ENCODE assay signal across 27 mouse cellular contexts in genomic region chr8:46722536-46722935, GRCm38 (mm10). TPM values are rescaled to one million over a fixed set of nuclear protein-coding genes. Genes with fewer than 3 reads are reported as not detected.
DNase-seq lines count a peak whose midpoint lies in the region; ATAC-seq and TF ChIP-seq lines count a peak whose summit lies in the region.
"Had no signal": no experiment of that assay in that cellular context is flagged by ENCODE, and none has a peak within 500 bp of the region (broad histone marks: within the 10 kb centered on the region; RNA-seq: fewer than 3 reads in every experiment).

No protein-coding gene starts in this region.

- no peak for TF ChIP-seq CTCF in brain, embryonic 14.5 days (IDR thresholded peaks at IDR 0.05; ENCODE audit: borderline replicate concordance, extremely low read depth, insufficient read depth, insufficient read length)

- ATAC-seq in kidney, embryonic 14.5 days (ENCODE audit: low FRiP score, low TSS enrichment), result no peak
- no peak for ATAC-seq in intestine, embryonic 16.5 days
- ATAC-seq: forebrain, postnatal 0 days had no signal

- no peaks in the 10 kb centered on the region for H3K27me3 ChIP-seq in kidney, embryonic 14.5 days (ENCODE audit: control insufficient read depth, insufficient read depth, low read length)
- no peaks in the 10 kb centered on the region for H3K27me3 ChIP-seq in intestine, embryonic 16.5 days (replicated peaks; ENCODE audit: control insufficient read depth, insufficient read depth, low read length)
- H3K27me3 ChIP-seq: embryonic facial prominence, embryonic 13.5 days; forebrain, embryonic 12.5 days; heart, embryonic 13.5 days; hindbrain, embryonic 12.5 days; hindbrain, embryonic 15.5 days had no signal

- no peaks in the 10 kb centered on the region for H3K4me1 ChIP-seq in kidney, embryonic 14.5 days (ENCODE audit: control insufficient read depth, insufficient read depth, low read length)
- H3K4me1 ChIP-seq in intestine, embryonic 16.5 days (ENCODE audit: control insufficient read depth, insufficient read depth, low read length), result no peaks in the 10 kb centered on the region; the same call in 1 of the 2 replicates
- H3K4me1 ChIP-seq: embryonic facial prominence, embryonic 10.5 days; forebrain, embryonic 12.5 days; hindbrain, embryonic 12.5 days; hindbrain, embryonic 15.5 days had no signal

- no peak overlapping the region for H3K4me3 ChIP-seq in kidney, embryonic 14.5 days (ENCODE audit: low read length)
- no peak overlapping the region for H3K4me3 ChIP-seq in intestine, embryonic 16.5 days (ENCODE audit: low read length)
- H3K4me3 ChIP-seq: embryonic facial prominence, embryonic 10.5 days; embryonic facial prominence, embryonic 13.5 days; erythroblast, embryonic 14.5 days; forebrain, embryonic 12.5 days; heart, adult 2 months; heart, embryonic 10.5 days; heart, embryonic 13.5 days; hindbrain, embryonic 12.5 days; hindbrain, embryonic 15.5 days had no signal

- DNase-seq in brain, embryonic 14.5 days (ENCODE audit: low read depth), result peak; percentile 21
- peak; percentile 26 for DNase-seq in naive thymus-derived CD4-positive, alpha-beta T cell, adult 2 months (ENCODE audit: low read depth)
- DNase-seq in thymus, postnatal 10 days (ENCODE audit: low spot score in 2 of 2), result peak; percentile 37 to 41
- peak; percentile 36 to 50 for DNase-seq in thymus, postnatal 36 days
- DNase-seq in kidney, adult 8-10 months, result no peak
- DNase-seq in heart, postnatal 4 days, result no peak
- DNase-seq: adrenal gland, postnatal 10 days; adrenal gland, postnatal 36 days; cerebellum, adult 11 months; cerebellum, adult 2 months; cerebellum, adult 9-11 months; cerebellum, postnatal 25 days; embryo, embryonic 11 days; forebrain, postnatal 0 days; gastrocnemius, postnatal 36 days; heart, adult 2 months; heart, postnatal 14 days had no signal

- no peaks in the 10 kb centered on the region for H3K9me3 ChIP-seq in kidney, embryonic 14.5 days (ENCODE audit: control insufficient read depth, low read length)
- no peaks in the 10 kb centered on the region for H3K9me3 ChIP-seq in intestine, embryonic 16.5 days (ENCODE audit: control insufficient read depth, low read length)
- H3K9me3 ChIP-seq: embryonic facial prominence, embryonic 10.5 days; embryonic facial prominence, embryonic 13.5 days; forebrain, embryonic 12.5 days; heart, embryonic 10.5 days; heart, embryonic 13.5 days; hindbrain, embryonic 12.5 days; hindbrain, embryonic 15.5 days had no signal

- H3K4me2 ChIP-seq in kidney, embryonic 14.5 days (replicated peaks; ENCODE audit: low read depth, low read length), result no peak overlapping the region
- no peak overlapping the region for H3K4me2 ChIP-seq in intestine, embryonic 16.5 days (ENCODE audit: low read depth, low read length)
- H3K4me2 ChIP-seq: embryonic facial prominence, embryonic 13.5 days; forebrain, embryonic 12.5 days; heart, embryonic 13.5 days; hindbrain, embryonic 12.5 days; hindbrain, embryonic 15.5 days had no signal

- no peak overlapping the region for H3K27ac ChIP-seq in kidney, embryonic 14.5 days (ENCODE audit: low read depth, low read length)
- H3K27ac ChIP-seq in intestine, embryonic 16.5 days (ENCODE audit: low read length), result no peak overlapping the region
- H3K27ac ChIP-seq: embryonic facial prominence, embryonic 10.5 days; embryonic facial prominence, embryonic 13.5 days; forebrain, embryonic 12.5 days; heart, adult 2 months; heart, embryonic 10.5 days; heart, embryonic 13.5 days; hindbrain, embryonic 12.5 days; hindbrain, embryonic 15.5 days had no signal

- no peak for TF ChIP-seq POLR2A in brain, embryonic 14.5 days (IDR thresholded peaks at IDR 0.05; ENCODE audit: borderline replicate concordance, extremely low read depth, insufficient read depth, insufficient read length, poor library complexity, severe bottlenecking)

- H3K36me3 ChIP-seq in kidney, embryonic 14.5 days (ENCODE audit: control insufficient read depth, insufficient read depth, low read length), result no peaks in the 10 kb centered on the region
- H3K36me3 ChIP-seq in intestine, embryonic 16.5 days (ENCODE audit: control insufficient read depth, insufficient read depth, low read length), result no peaks in the 10 kb centered on the region
- H3K36me3 ChIP-seq: embryonic facial prominence, embryonic 10.5 days; embryonic facial prominence, embryonic 13.5 days; forebrain, embryonic 12.5 days; heart, embryonic 10.5 days; heart, embryonic 13.5 days; hindbrain, embryonic 12.5 days; hindbrain, embryonic 15.5 days had no signal

- no peak overlapping the region for H3K9ac ChIP-seq in kidney, embryonic 14.5 days (ENCODE audit: low read depth, low read length)
- H3K9ac ChIP-seq in intestine, embryonic 16.5 days (ENCODE audit: low read depth, low read length), result no peak overlapping the region
- H3K9ac ChIP-seq: embryonic facial prominence, embryonic 13.5 days; forebrain, embryonic 12.5 days; forebrain, postnatal 0 days; heart, embryonic 13.5 days; hindbrain, embryonic 12.5 days; hindbrain, embryonic 15.5 days had no signal

- 21% methylated on average over 2 of the region's 2 CpGs for WGBS in kidney, embryonic 14.5 days
- WGBS in intestine, embryonic 16.5 days, result 35% methylated on average over 2 of the region's 2 CpGs

RNA-seq across cellular contexts. Expression of gene Irf2, which starts 17.0 kb away (rescaled TPM):
- 6.2 and 9.7 TPM in 2 replicates for polyA plus RNA-seq in brain, embryonic 14.5 days (2012; rRNA removed)
- polyA plus RNA-seq in kidney, embryonic 14.5 days (2014; fragmentation: Nextera tagmentation; extraction: Ambion mirVana), result 13.9 and 14.2 TPM in 2 replicates
- total RNA-seq in heart, postnatal 4 days (2021), result 10 to 100 TPM; 29.6 to 36.3 TPM
- polyA plus RNA-seq in intestine, embryonic 16.5 days (2015; fragmentation: Nextera tagmentation; extraction: Ambion mirVana), result 23.4 and 29.0 TPM in 2 replicates

Comparison
In these comparisons a context has a peak if more than half of its experiments do, and no peak if none do; other contexts are left out.
1. DNase-seq: peak in brain, embryonic 14.5 days (single experiment), naive thymus-derived CD4-positive, alpha-beta T cell, adult 2 months (single experiment), thymus, postnatal 10 days (2 of 2) and thymus, postnatal 36 days (2 of 2); none in kidney, adult 8-10 months (0 of 2) and heart, postnatal 4 days (single experiment).